Mouse (Mus musculus) duodenum, adult 2 months (tissue): ENCODE results near the gene Uvssa. TPM values are rescaled to one million over a fixed set of nuclear protein-coding genes. Genes with fewer than 3 reads are reported as not detected.

Experiments
- polyA plus RNA-seq: library from polyadenylated mRNA; depleted of rRNA; stranded (reverse); fragments of >200 nt; gene quantifications from 2 replicates; pipeline ENCODE4 v1.2.3, GENCODE M21; 2012; ENCODE audit warnings: low replicate concordance; rRNA removed

Uvssa gene
- 0.53 and 1.8 TPM in 2 replicates for polyA plus RNA-seq

GRCm38 (mm10) chr5:33378302-33378854 is at the start of gene Uvssa:
Uvssa (plus strand) TSS chr5:33378549.

GRCm38 (mm10) chr5:33335273-33335976 is 42.9 kb upstream of the Uvssa start, which contains the start of gene Maea:
Maea (plus strand) TSS chr5:33335509.

GRCm38 (mm10) chr5:33433201-33434138 is 55.1 kb downstream of the Uvssa start, which contains the start of gene Nkx1-1:
Nkx1-1 (minus strand) TSS chr5:33433976.

Other genes starting within 250 kb of the Uvssa start
- 31.4 and 35.1 TPM in 2 replicates for gene Spon2, start 160.1 kb upstream of the Uvssa start, polyA plus RNA-seq
- 360 and 415 TPM in 2 replicates for gene Ctbp1, start 103.6 kb upstream of the Uvssa start, polyA plus RNA-seq
- gene Maea, start 43.0 kb upstream of the Uvssa start, polyA plus RNA-seq = 81.2 and 90.6 TPM in 2 replicates
- not detected in 2 replicates for gene Nkx1-1, start 55.4 kb downstream of the Uvssa start, polyA plus RNA-seq